Mouse (Mus musculus) v-Abl transformed pro-B cells (cell line): ENCODE measurements at regions not wholly inside any gene's neighbourhood (a gene's known extent, or its start where the extent isn't known, plus 50 kb on each side); places are given as distances from the start of the nearest gene placed in this dataset.

Source experiments
- in situ Hi-C, 2 experiments: fragments of 400-800 bp; cut with MboI; formaldehyde crosslinking; loops; one replicate each; pipeline ENCODE4 v1.15.1; 2025; ENCODE audit not compliant: unreplicated experiment in 2 of 2

DNA sequence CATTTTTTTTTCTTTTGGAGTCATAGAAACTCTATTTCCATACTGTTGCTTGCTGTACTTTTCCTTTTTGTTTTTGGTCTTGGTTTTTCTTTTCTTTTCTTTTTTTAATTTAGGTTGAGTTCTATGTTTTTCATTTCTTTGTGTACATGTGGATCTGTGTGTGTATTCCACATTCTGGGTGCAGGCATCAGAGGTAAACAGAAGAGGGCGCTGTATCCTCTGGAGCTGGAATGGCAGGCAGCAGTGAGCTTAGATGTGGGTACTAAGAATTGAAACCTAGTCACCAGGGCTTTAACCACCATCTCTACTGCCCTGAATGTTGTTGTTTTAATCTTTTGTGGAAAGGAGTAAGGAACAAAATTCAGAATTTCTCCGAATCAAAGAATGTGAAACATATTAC lies 266.3 kb upstream of the Lyplal1 start:
- in situ Hi-C loops, result no loop called here

DNA sequence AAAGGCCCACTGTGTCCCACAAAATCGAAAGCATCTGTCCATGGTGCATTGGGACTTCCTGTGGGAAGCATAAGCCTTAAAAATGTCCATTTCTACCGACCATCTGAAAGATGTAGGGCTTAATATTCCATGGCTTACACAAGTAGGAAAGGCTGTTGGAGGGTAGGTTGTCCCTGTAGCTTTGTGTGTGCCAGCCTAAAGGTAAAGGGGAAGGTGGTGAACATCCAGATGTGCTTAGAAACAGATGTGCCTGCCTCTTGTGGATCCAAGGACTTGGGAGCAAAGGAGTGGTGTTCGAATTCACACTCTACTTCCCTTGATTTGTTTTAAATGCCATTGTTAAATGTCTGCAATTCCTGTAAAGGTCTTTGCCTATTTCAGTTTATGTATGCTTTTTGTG lies 265.9 kb upstream of the Lyplal1 start:
- in situ Hi-C loops, result no loop called here

DNA sequence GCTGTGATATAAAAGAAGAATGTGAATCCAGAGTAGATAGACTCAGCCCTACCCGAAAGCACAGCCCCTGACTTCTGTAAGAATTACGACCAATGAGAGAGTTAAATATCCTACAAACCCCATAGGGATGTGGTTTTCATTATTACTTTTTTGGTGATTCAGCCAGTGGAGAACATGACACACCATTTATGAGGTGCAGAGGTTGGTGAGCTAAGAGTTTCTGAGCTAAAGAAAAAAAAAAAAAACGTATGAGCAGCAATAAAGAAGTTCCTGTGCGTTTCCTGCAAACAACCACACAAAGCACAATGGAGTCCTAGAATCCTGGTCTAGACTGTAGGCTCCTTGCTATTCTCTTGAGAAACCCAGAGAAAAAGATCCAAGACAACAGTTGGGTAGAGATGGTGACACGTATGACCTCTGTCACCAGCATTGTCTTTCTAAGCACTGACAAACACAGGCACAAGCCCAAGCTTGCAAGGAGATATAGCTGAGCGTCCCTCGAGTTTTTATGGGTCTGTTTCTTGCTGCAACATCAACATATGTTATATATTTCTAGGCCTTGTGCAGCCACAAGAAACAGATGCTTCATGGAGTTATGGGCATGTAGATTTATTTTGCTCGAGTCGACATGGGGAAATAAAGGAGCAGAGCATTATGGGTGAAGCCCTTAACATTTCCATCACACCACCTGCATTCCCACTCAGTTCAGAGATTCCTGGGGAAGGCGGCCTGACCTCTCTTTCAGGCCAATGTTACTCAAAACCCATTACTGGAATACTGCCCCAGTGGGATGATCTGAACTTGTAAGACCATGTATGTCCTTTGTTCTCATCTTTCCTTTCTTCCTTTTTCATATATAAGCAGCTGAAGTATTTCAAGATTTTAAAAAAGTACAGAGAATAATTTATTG lies 263.1 kb upstream of the Lyplal1 start:
- in situ Hi-C loops, result no loop called here

DNA sequence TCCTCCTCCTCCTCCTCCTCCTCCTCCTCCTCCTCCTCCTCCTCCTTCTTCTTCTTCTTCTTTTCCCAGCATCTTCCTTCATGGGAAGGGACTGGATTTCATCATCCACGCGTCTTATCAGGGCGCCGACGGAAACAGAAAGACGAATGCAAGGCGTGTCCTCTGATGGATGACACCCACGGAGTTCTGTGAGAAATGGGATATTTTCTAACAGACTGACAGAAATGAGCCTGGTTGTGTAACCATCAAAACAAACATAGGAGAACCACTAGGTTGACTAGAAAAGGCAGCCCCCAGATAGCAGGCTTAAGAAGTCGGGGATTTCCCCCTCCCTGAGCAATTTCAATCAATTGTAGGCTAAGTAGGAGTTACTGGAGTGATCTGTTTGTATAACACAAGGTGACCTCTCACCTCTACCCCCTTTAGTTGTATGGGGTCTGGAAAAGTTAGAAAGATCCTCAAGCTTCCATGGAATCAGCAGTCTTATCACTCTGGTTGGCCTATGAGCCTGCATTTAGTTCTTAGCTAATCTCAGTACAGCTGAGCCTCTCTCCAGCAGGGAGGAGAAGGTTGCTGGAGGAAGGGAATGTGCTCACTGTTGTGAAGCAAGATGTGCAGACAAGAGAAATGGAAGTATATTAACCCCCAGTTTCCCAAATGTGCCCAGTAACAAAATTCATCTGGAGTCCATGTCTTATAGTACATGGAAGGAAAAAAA lies 260.0 kb upstream of the Lyplal1 start:
- in situ Hi-C loops, result no loop called here

DNA sequence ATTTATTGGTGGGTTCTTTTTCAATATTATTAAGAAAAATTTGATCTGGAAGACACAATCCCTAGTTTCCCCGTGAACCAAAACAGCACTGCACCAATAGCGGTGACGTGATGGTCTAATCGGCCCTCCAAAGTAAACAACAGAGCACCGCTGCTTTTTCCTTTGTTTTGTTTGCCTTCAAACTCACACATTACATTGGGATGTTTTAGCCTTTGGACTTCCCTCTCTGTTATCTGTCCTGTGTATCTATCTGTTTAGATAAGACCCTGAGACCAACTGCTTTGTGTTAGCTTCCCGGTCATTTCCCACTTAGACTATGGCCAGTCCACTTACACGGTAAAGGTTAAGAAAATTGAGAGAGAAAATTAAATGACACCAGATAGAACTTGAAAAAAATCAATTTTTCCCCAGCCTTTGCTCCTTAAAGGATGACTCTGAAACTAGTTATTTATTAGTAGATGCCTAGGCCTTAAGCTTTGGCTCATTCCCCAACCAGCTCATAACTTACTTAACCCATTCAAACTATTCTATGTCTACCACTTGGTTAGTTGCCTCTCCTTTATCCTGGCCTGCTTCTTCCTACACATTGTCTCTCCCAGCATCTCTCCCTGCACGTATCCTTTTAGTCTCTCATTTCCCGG lies 257.0 kb upstream of the Lyplal1 start:
- in situ Hi-C loops, result no loop called here

DNA sequence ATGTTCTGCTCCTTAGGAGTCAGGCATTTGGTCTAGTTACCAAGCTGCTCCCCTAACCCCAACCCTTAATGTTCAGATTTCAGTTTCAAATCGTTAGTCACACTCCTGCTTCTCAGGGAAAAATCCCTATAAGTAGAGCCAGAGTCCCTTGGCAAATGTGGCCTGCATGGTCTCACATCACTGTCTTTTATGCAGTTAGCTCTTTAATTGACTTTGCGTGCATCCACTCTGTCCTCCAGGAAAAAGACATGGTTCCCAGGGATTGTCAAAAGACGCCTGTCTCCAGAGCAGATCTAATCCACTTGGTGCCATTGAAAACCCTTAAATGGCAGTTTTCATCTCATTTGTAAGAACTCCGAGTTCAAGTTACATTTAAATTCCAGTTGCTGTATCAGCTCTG lies 256.3 kb upstream of the Lyplal1 start:
- in situ Hi-C loops, result no loop called here

DNA sequence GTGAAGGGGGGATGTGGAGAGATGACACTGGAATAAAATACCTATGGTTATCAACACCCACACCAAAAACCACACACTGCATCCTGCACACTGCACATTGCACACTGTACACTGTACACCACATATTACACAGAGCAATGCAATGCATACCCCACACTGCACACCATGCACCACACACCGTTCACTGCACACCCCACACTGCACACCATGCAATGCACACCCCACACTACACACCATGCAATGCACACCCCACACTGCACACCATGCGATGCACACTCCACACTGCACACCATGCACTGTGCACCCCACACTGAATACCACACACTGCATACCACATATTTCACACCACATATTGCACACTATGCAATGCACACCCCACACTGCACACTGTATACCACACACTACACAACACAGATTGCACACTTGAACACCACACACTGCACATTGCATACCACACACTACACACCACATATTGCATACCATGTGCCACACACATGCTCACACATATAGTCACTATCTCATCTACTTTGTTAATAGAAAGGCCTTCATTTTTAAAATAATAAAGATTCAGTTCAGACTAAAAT lies 255.8 kb upstream of the Lyplal1 start:
- in situ Hi-C loops, result no loop called here

DNA sequence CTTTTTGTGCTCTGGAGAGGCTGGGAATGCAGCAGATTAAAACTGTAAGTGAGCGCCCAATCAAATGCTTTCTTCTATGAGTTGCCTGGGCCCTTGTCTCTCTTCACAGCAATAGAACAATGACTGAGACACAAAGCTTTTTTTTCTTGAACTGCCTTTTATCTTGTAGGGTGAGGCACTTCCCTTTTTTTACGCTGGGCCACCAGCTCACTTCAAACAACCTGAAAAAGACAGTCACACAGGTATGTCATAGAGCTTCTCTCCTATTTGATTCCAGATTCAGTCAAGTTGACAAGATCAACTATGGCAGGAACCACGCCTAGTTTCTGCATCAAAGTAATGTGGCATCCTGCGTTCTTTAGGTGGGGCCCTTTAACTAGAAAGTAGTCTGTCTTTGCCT lies 246.2 kb upstream of the Lyplal1 start:
- in situ Hi-C loops, result no loop called here

DNA sequence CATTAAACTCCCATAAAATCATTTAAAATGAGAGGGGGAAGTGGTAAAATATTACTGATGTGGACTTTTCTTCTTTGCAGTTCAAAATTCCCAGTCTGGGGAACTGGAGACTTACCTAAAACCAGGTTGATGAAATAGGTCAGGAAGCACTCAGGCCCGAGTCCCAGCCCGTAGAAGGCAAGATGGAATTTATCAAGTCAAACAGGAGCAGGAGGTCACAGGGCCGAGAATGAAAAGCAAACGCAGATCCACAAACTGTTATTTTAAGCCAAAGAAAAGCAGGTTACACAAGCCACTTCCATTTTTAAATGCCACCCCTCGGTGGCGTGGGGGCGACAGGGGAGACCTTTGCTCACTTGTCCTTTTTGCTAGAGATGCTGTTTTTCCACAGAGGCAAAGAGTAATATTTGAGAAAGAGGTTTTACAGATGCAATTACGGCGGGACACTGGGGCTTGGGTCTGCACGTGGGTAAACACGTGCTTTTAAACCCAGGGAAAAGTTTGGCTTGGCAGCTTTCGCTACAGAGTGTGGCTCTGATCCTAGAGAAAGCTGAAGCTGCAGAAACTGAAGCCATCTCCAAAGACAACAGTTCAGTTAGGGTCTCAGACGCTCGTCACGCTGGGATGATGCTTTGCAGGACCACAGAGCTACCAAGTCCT lies 241.0 kb upstream of the Lyplal1 start:
- in situ Hi-C loops, result no loop called here

DNA sequence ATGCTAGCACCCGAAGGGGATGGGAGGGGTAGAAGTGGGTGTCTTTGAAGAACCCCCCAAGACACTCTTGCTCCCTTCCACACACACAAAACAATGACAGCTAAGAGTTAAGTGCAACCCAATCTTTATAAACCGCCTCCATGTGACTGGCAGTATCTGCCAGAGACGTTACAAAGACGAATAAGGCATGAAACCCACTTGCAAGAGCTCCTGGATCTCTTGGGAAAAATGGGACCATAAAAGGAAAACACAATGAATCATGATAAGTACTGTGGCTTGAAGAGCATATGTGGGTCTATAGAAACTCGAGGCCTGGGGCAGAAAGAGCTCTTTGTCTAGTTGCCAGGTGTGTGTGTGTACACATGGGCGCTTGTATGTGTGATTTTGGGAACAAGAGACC lies 237.6 kb upstream of the Lyplal1 start:
- in situ Hi-C loops, result no loop called here

DNA sequence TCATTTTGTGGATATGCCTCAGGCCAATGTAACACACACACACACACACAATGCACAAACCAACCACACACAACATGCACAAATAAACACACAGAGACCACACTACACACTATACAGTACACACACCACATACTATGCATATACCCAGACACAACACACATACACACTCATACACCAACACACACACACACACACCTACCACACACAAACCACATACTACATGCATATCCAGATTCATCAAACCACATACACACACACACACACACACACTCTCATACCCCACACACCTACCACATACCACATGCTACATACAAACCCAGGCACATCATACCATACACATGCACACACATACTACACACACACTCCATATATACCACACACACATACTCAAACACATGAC lies 237.0 kb upstream of the Lyplal1 start:
- in situ Hi-C loops, result no loop called here

DNA sequence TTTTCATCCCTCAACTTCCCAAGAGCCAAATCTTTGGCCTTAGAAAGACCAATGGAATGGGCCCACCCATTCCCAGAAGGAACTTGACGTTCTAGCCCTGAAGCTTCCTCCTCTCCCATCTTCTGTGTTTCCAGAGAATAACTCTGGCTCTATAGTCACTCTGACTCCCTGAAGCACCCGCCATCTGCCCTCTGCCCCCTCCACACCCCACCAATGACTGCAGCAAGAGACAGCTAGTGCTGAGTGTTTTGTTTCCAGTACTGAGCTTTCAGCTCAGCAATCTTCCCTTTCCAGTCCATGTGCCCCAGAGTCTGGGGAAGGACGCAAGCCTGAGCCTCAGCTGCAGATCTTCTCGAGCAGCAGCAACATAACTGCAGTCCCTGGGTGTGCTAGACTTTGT lies 233.3 kb upstream of the Lyplal1 start:
- in situ Hi-C loops, result no loop called here

DNA sequence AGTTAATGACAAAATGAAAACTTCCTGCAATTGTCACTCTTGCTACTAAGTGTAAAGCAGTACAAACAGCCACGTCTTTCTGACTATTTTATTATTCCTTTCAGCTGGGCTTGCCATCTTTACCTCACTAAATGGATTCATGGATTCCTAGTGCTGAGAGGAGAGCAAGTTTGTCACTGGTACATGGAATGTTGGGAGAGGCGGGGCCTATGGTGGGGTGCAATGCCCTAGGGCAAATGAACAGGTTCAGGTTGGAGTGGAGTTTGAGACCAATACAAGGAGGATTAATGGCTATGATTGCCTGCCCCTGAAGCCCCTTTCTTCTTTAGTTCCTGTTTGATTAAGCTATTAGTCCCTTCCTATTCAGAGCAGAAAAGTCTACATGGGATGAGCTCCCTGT lies 232.9 kb upstream of the Lyplal1 start:
- in situ Hi-C loops, result no loop called here

DNA sequence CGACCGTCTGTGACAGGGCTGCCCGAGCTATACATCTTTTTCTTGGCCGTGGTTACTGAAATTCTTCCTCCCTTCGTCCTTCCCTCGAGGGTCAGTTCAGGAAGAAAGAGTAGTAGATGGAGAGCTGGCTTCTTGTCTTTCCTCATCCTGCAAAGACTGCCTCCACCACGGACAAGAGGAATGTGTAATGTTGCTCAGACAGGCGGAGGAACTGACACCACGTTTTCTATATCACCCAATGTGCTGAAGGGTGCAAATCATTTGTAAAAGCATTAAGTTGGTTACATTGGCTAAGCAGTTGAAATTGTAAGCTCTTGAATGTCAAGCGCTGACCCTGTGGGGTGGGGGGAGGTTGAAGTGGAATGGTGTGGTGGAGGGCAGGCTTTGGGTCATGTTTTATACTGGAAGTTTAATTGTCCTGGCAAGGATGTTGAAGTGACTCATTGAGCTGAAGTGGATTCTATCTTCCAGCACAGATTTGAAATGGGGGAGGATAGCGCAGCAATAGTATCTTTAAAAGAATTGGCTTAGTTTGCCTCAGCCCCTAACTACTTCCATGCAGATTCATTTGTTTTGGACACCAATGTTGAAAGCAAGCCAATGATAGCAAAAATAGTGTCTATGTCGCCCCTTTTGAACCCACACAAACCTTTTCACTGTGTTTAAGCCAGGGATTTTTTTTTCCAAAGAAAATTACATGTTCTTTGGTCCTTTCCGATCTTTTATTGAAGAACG lies 230.5 kb upstream of the Lyplal1 start:
- in situ Hi-C loops, result no loop called here

DNA sequence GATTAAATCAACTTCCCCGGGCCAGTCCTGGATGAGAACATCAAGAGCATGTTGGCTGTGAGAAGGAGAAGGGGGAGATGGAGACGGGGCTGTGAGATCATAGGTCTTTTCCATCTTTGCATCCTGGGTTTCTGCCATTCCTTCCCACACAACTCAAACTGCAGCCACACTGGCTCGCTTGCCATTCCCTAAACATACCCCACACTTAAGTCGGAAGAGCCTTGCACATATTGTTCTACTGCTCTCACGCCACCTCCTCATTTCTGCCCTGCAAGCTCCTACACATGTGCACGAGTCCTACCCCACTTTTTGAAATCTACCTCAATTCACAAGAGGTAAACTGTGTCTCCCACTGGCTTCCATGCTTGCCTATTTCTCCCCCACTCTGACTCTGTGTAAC lies 228.3 kb upstream of the Lyplal1 start:
- in situ Hi-C loops, result no loop called here

DNA sequence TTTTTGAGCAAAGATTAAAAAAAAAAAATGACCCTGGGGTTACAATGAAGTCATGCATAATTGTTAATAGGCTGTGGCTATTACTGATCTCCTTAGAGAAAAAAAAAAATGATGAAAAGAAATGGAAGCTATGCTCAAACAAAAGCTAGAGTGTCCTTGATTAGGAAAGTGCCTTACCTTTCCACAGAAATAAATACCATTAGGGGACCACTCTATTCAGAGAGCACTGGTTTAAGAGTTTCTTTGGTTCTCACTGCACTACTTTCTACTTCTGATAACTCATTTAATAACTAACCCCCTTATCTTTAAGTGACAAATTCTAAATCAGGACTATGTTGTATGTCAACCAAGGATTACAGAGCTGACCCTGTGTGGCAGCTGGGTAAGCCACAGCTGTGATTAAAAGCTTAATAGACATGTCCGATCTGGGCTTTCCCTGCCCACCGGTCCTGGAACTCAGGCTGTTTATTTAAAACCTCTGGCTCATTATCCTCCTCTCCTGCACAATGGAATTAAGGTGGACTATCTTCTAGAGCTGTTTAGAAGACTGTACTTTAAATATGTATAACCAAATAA lies 225.9 kb upstream of the Lyplal1 start:
- in situ Hi-C loops, result no loop called here

DNA sequence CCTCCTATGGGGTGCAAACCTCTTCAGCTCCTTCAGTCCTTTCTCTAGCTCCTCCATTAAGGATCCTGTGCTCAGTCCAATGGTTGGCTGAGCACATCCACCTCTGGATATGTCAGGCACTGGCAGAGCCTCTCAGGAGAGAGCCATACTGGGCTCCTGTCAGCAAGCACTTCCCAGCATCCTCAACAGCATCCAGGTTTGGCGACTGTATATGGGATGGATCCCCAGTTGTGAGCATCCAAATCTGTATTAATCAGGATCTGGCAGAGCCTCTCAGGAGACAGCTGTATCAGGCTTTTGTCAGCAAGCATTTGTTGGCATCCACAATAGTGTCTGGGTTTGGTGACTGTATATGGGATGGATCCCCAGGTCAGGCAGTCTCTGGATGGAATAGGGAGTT lies 225.3 kb upstream of the Lyplal1 start:
- in situ Hi-C loops, result no loop called here

DNA sequence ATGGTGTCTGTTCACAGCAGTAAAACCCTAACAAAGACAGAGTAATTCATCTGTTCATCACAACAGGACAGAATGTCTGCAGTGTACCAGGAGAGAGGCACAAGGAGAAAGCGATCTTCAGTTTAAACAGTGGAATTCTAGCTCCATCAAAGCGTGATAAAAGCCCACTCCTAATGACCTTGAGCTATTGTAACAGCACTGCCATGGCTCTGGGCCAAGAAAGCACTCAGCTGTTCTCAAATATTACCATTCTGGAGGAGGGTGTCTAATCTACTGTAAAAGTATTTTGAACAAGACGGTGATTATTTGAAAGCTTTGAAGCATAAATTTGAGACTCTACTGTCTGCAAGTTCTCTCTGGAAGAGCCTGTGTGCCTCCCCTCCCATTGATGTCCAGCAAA lies 224.8 kb upstream of the Lyplal1 start:
- in situ Hi-C loops, result no loop called here

DNA sequence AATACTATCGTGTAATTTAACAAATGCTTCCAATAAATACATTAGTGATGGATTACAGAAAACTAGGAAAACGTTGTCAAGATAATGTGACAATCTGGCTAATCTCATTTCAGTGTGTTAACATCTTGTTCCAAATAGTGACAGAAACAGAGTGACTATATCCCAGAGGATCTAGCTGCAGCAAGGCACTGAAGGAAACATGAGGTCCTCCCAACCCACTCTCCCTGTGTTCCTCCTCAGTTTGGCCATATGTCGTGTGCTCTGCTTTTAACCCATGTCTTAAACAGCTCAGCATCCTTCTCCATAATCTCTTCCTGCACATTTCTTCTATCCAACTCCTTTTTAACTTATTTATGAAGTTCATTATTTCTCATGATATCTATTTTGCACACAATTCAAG lies 223.6 kb upstream of the Lyplal1 start:
- in situ Hi-C loops, result no loop called here

DNA sequence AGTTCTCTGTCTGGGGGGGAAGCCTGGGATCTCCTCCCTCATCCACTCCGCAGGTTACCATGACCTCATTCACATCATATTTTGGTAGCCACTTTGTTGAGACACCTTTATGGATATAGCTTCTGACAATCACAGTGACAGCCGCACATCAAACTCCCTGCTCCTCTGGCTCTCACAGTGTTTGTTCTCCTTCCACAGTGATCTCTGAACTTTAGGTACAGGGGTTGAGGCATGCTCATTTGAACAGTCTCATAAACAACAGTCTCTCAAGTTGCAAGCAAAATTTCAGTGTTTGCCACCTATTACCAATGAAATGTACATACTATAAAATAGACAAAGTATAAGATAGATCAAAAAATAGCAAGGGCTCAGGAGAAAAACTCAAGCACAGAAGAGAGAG lies 200.2 kb upstream of the Lyplal1 start:
- in situ Hi-C loops, result no loop called here
